Mouse (Mus musculus): ENCODE measurements around the gene Mib2. TPM values are rescaled to one million over a fixed set of nuclear protein-coding genes. Genes with fewer than 3 reads are reported as not detected.
"Not testable (repeated sequence)": the region's sequence is repeated elsewhere in the genome, so short reads cannot be mapped to it uniquely, and the experiment has no call there.

Mib2 gene
- total RNA-seq, 2 experiments from 2014 or later: 91.0 to 105 TPM

DNA sequence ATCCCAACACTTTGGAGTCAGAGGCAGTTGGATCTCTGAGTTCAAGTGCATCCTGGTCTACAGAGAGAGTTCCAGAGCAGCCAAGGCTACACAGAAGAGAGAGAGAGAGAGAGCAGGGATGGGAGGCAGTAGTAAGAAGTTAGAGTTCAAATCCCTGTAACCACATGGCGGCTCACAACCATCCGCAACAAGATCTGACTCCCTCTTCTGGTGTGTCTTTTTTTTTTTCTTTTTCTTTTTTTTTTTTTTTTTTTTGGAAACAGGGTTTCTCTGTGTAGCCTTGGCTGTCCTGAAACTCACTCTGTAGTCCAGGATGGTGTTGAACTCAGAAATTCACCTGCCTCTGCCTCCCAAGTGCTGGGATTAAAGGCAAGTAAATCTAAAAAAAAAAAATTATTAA is 3.1 kb upstream of the Mib2 start:
- intact Hi-C loops (cut with DNase I): no loop called here
- DNase-seq: no peak

DNA sequence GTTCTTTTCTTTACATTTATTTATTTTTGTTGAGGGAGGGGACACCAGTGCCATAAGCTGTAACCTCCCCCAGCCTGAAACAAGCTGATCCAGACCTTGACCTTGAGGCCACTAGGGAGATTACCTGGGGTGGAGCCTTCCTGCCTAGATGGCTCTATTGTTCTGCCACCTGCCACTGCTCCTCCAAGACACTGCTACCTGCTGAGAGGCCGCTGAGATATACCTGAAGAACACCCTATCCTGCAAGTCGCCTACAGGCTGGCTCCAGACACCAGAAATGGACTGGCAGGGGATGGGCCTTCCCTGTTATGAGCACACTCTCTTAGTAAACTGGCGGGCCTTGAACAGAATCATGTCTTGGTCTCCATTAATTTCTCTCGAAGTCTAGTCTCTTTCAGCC is 1.2 kb upstream of the Mib2 start:
- intact Hi-C loops (cut with DNase I); DNase-seq: not testable (repeated sequence)

DNA sequence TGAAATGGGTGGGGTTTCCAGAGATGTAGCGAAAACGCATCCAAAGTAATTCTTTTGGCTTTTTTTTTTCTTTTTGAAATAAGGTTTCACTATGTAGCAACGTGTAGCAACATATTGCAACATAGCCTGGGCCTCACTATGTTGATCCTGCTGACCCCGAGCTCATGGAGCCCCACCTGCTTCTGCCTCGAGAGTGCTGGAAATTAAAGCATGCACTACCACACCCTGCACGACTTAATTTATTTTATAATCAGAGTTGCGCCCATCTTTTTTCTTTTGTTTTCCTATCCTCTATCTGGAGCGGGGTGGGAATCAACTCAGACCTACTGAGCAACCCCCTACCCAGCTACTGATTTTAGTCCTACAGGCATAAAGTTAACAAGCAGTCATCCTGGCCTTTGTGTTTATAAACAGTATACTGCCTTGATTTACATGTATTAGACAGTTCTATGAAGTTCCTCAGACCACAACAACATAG is 639 bp upstream of the Mib2 start:
- no peak for DNase-seq
- intact Hi-C loops (cut with DNase I): no loop called here

DNA sequence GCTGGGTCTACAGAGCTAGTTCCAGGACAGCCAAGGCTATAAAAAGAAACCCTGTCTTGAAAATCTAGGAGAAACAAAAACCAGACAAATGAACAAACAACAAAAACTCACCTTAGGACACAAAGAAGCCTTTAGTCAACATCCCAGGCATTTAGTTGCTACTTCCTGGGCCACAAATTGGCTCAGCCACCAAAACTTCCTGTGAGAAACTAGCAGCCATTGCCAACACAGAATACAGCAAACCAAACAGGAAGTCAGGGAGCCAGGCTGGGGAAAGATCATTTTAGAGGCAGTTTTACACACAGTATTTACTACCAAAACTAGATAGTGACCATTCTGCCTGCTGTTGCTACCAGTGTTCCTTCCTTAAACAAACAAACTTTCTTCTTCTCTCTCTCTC is 2.1 kb downstream of the Mib2 start:
- intact Hi-C loops (cut with DNase I): no loop called here
- no peak for DNase-seq

DNA sequence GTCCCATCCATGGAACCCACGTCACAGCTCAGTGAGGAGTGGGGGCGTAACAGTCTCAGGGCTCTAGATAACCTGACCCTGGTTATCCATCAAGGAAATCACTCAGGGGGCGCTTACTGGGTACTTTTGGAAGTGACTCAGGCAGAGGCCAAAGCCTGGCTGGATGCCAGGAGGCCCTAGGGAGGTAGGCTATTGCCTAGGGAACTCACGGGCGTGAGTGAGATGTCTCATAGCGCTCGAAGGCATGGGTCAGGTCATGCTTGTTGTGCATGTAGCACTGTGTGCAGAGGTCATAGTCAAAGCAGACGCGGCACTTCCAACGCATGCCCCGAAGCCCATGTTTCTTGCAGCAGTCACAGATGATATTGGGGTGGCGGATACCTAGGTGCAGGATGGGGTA is 8.4 kb downstream of the Mib2 start:
- DNase-seq: no peak
- intact Hi-C loops (cut with DNase I): no loop called here

DNA sequence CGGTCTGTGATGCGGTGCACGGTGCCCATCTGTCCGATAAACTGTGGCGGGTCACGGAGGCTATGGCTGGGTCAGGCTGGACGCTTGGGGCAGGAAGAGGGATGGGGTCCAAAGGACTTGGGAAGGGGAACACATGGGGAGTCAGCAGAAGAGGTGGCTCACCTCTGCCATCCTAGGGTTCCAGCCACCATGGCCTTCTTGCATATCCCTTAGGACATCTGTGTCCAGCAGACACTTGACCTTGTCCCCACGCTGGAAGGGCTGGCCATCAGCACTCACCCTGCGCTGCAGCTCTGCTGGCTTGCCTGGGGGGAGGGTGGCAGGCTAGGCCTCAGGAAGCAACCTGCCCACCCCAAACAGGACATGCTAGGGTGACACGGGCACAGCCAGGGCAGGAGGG is 10.0 kb downstream of the Mib2 start:
- intact Hi-C loops (cut with DNase I): no loop called here
- no peak for DNase-seq

DNA sequence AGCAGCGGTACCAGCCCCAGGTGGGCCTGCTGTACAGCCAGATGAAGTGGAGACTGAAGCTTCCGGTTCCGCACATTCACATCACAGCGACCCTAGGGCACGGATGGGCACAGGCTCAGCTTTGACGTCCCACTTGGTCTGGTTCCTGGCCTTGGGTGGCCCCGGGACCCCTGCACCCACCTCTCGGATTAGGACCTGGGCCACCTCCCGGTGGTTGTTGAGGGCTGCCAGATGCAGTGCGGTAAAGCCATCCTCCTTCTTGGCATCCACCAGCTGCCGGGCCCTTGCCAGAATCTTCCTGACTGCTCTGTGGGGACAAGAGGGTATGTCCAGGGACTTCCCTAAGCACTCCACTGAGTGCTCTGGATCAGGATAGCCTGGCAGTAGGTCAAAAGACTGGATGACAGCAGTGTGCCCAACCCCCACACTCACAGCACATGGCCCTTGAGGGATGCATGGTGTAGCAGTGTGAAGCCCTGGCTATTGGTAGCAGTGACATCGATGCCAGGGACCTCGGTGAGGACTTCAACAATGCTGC is 12.7 kb downstream of the Mib2 start:
- intact Hi-C loops (cut with DNase I): no loop called here
- no peak for DNase-seq

DNA sequence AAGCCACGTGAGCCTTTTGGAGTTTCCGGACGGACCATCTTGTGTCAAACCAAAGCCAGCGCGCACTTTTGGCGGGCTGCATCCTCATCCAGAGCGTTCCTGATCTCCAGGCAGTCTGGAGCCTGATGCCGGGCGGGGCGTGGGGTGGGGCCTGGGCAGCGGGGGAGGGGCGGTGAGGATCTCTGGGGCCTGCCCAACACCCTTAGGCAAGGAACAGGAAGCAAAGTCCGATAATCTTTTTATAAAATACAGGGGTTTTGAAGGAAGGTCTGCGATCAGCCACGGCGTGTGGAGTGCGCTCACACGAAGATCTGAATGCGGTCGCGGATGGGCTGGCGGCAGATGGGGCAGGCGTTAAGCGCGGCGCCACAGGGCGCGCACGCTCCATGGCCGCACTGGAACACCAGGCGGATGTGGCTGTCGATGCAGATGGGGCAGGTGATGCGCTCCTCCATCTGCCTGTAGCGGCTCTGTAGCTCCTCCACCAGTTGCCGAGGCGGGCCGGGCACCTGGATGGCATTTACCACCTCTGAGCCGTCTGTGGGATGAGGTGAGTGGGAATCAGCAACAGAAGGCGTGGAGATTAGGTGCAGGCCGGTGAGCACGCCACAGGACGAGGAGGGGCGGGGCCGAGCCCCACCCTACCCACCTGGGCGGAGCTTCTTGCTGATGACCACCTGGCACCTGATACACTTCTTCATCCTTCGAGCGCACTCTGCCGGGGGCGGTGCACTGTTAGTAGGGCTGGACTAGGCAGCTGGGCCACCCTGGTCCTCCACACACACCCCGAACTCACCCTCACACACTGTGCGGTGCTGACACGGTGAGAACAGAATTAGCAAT is 14.3 kb downstream of the Mib2 start:
- DNase-seq: peak; percentile 49
- intact Hi-C loops (cut with DNase I): no loop called here

- intact Hi-C loops (cut with DNase I): no loop called here
- no peak for DNase-seq
Observed at GRCm38 (mm10) chr4:155654183-155654455, 14.9 kb downstream of the Mib2 start.

DNA sequence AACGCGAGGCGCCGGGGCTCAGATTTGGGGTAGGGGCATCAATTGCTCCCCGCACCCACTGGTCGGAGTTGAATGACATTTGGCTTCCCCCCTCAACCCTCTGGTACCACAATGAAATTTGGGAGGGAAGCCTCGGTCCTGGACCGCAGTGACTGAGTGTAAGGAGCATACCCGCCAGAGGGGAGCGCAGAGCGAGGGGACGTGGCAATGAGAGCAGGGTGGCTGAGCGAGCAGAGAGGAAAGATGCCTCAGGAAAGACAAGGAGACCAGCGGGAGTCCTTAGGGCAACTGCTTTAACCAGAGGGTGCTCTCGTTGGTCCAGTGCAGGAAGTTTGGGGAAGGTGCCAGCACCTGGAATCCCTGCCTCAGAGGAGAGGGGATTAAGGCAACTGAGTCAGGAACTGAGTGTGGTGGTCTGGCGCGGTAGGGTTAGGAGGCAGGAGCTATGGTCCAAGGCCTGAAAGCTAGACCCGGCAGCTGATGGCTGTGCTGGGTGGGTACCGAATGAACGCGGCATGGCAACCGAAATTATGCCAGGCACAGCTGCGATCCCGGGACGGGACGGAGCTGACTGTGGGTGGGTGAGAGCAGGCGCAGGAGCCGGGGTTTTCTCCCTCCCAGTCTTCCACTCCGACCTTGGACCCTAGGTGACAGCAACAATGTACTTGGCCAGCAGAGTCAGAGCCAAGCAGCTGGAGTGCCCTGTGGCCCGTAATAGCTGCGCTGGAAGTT is 15.4 kb downstream of the Mib2 start:
- intact Hi-C loops (cut with DNase I): no loop called here
- DNase-seq: peak; percentile 39

DNA sequence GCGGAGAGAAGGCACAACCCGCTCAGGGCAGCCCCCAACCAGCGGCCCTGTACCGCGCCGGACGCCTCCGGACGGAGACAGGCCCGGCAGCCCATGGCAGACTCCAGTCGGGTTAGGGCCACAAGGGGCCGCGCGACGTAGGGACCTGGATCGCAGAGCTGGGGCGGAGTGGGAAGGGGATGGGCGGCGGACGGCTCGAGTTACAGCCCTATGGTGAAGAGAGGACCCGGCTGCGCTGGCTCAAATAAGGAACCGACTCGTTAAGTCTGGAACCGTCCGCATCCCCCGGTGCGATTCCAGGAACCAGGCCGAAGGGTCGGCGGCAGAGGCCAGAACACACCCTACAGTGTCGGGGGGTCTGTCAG is 15.9 kb downstream of the Mib2 start, which contains the start of gene Mmp23:
Mmp23 (minus strand) TSS at position 299 of the 365 bp plus-strand sequence.
- peak; percentile 41 for DNase-seq
- intact Hi-C loops (cut with DNase I): no loop called here

- intact Hi-C loops (cut with DNase I): no loop called here
- no peak for DNase-seq
Observed at GRCm38 (mm10) chr4:155652283-155653085, 16.5 kb downstream of the Mib2 start.

DNA sequence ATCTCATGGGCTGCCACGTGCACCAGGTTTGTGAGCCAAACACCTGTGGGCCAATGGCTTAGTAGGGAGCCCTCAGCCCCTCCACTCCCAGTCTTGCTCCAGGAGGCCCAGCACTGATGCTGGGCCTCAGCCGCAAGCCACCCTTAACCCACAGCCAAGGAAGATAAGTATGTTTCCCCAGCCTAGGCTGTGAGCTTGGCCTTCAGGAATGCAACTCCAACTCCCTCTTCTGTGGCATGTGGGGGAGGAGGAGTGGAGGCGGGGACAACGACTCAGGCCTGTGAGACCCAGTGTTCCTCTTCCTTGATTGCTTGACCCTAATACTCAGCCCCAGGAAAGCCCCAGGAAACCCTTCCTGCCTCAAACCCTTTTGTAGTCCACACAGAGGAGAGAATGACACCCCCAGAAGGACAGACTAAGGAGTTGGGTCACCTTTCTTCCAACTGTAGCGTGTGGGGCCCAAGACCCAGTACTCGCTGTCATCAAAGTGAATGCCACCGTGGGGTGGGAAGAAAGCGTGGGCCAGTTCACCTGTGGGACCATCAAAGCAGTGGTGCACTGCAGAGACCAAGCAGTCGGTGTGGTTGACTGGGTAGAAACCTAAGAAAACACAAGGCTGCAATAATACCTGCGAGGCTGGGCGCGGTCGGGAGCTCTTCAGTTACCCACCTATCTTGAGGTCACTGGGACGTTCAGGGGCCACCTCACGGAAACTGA is 17.3 kb downstream of the Mib2 start:
- intact Hi-C loops (cut with DNase I): no loop called here
- DNase-seq: no peak

DNA sequence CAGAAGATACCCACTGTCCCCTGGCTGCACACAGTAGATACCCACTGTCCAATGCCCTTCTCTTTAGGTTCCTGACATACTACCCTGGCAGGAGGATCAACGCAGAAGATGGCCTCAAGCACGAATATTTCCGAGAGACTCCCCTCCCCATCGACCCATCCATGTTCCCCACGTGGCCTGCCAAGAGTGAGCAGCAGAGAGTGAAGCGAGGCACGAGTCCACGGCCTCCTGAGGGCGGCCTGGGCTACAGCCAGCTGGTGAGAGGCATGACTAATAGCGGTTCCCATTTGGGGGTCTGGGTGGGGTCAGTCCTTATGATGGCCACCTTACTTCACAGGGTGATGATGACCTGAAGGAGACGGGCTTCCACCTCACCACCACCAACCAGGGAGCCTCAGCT is 19.6 kb downstream of the Mib2 start:
- no peak for DNase-seq
- intact Hi-C loops (cut with DNase I): no loop called here

GRCm38 (mm10) chr4:155645721-155646120 is 23.3 kb downstream of the Mib2 start:
- DNase-seq: no peak
- intact Hi-C loops (cut with DNase I): no loop called here

- DNase-seq; intact Hi-C loops (cut with DNase I): not testable (repeated sequence)
Observed at GRCm38 (mm10) chr4:155645308-155645707, 23.7 kb downstream of the Mib2 start, which contains the start of gene Gm10563. Gm10563 (minus strand) TSS chr4:155645408.

GRCm38 (mm10) chr4:155643531-155643930 is 25.5 kb downstream of the Mib2 start:
- DNase-seq: no peak
- intact Hi-C loops (cut with DNase I): no loop called here

- intact Hi-C loops (cut with DNase I): no loop called here
- no peak for DNase-seq
Observed at GRCm38 (mm10) chr4:155635766-155636499, 33.1 kb downstream of the Mib2 start.

- DNase-seq: no peak
- intact Hi-C loops (cut with DNase I): no loop called here
Observed at GRCm38 (mm10) chr4:155630267-155630666, 38.7 kb downstream of the Mib2 start.

Data from left cerebral cortex, postnatal 4 days (tissue).